Mouse (Mus musculus) intestine, embryonic 15.5 days (tissue): ENCODE measurements around the gene Rnf32. TPM values are rescaled to one million over a fixed set of nuclear protein-coding genes. Genes with fewer than 3 reads are reported as not detected.

Experiments
- ATAC-seq: fragments of 200-750 bp; cut with Nextera tagmentation; 2 replicates; pipeline ENCODE4 v1.8.0; 2017; ENCODE audit warnings: moderate TSS enrichment, moderate library complexity
- H3K27ac ChIP-seq: fragments of 300-500 bp; sonication (generic); 2 replicates; pipeline ENCODE4 v1.5.1; 2015; ENCODE audit warnings: mild to moderate bottlenecking, inconsistent platforms
- H3K27me3 ChIP-seq: fragments of 300-500 bp; sonication (generic); replicated peaks from 2 replicates; pipeline ENCODE4 v1.6.1; 2015; ENCODE audit warnings: inconsistent platforms
- H3K36me3 ChIP-seq: fragments of 300-500 bp; sonication (generic); 2 replicates; pipeline ENCODE4 v1.6.1; 2015; ENCODE audit warnings: inconsistent platforms
- H3K4me1 ChIP-seq: fragments of 300-500 bp; sonication (generic); replicated peaks from 2 replicates; pipeline ENCODE4 v1.6.1; 2015; ENCODE audit warnings: inconsistent platforms
- H3K4me2 ChIP-seq: fragments of 300-500 bp; sonication (generic); replicated peaks from 2 replicates; pipeline ENCODE4 v1.6.1; 2015; ENCODE audit warnings: mild to moderate bottlenecking, inconsistent platforms
- H3K4me3 ChIP-seq: fragments of 300-500 bp; sonication (generic); replicated peaks from 2 replicates; pipeline ENCODE4 v1.5.1; 2015; ENCODE audit warnings: inconsistent platforms
- H3K9ac ChIP-seq: fragments of 300-500 bp; sonication (generic); 2 replicates; pipeline ENCODE4 v1.6.1; 2015; ENCODE audit warnings: inconsistent platforms
- H3K9me3 ChIP-seq: fragments of 300-500 bp; sonication (generic); 2 replicates; pipeline ENCODE4 v1.6.1; 2016; ENCODE audit warnings: inconsistent platforms
- WGBS: fragments of 180-500 bp; shearing (Covaris S2); methylation state at CpG from one replicate; pipeline ENCODE4 v1.1.7; 2015; 5-methylcytosine and 5-hydroxymethylcytosine counted together
- polyA plus RNA-seq: library from polyadenylated mRNA; unstranded; fragments of >200 nt; fragmentation: Nextera tagmentation; extraction: Ambion mirVana; gene quantifications from 2 replicates; pipeline ENCODE4 v1.2.1, GENCODE M21; 2015

The Rnf32 gene
- 7.6 and 8.4 TPM in 2 replicates for polyA plus RNA-seq

DNA sequence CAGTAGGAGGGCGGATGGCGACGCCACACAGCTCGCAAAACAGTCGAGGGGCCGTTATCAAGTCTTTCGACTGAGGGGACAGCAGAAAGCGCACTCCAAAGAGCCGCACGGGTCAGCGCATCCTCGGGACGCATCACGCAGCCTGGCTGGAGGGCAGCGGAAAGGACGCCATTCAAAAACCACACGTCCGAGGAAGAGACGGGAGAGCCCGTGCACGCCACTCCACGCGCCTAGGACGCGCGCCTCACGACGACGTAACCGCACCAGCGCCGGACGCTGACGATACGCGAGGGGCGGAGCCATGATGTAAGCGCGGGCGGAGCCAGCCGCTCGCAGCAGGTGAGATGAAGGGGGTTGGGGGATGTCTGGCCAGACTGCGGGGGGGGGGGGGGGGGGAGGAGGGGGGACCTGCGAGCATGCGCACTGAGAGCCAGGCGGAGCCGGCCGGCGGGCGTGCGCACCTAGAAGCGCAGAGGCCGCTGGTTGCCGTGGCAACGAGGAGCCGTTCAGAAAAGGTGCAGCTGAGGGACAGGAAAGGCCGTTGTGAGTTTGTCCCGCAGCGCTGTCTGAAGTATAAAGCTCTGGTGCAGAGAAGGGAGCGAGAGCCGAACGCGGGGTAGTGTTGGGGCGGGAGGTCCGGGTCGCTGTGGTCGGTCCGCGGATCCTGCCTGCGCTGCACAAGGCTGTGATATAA lies at the start of gene Rnf32:
TSS of gene Rnf32 (plus strand) at position 423 of the 694 bp plus-strand sequence.
- Histone ChIP-seq H3K9ac (peak within 1 kb of the TSS; percentile 74), H3K36me3 (no peaks in the 10 kb centered on the region), H3K27me3 (no peaks in the 10 kb centered on the region), H3K4me2 (peak within 1 kb of the TSS; percentile 75), H3K27ac (peak within 1 kb of the TSS; percentile 64), H3K4me1 (no peaks in the 10 kb centered on the region), H3K4me3 (peak within 1 kb of the TSS; percentile 60), H3K9me3 (no peaks in the 10 kb centered on the region)
- WGBS, result under 1% methylated on average over 69 of the region's 70 CpGs
- ATAC-seq, result peak; percentile 97

DNA sequence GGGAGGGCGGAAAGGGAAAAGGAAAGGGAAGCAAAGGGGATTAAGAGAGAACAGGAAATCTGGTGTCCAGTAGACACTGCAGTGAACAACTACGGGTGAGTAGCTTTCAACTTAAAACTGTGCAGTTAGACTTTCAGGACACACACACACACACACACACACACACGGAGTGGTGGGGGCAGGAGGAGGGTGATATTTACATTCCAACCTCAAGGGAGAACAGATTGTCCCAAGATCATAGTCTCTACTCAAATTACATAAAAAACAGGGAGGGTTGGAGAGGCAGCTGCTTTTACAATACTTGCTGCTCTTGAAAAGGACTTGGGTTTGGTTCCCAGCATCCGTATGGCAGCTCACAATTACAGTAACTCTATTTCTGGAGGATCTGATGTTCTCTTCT lies 45.6 kb upstream of the Rnf32 start:
- Histone ChIP-seq H3K9ac (no peak overlapping the region), H3K4me2 (no peak overlapping the region), H3K27ac (no peak overlapping the region), H3K4me3 (no peak overlapping the region), H3K27me3 (no peaks in the 10 kb centered on the region), H3K9me3 (no peaks in the 10 kb centered on the region), H3K4me1 (no peaks in the 10 kb centered on the region), H3K36me3 (no peaks in the 10 kb centered on the region)
- ATAC-seq, result no peak
- WGBS, result 37% methylated on average over 4 of the region's 4 CpGs

DNA sequence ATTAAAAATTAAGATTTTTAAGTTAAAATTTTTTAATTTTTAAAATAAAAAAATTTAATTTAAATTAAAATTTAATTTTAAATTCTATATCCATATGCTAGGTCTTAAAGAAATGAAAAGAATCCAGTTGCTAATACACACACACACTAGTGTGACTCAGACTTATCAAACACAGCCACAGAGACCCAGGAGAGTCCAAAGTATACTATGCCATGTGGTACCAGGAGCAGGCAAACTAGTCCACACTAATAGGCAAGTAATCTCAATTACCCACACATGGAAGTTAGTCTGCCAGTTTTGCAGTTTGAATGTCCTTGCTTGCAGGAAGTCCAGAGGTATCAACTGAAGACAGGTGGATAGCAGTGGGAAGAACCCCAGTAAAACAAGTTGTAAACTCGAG lies 35.9 kb upstream of the Rnf32 start:
- Histone ChIP-seq H3K36me3 (no peaks in the 10 kb centered on the region), H3K9ac (no peak overlapping the region), H3K4me3 (no peak overlapping the region), H3K27me3 (no peaks in the 10 kb centered on the region), H3K4me2 (no peak overlapping the region), H3K4me1 (no peaks in the 10 kb centered on the region), H3K9me3 (no peaks in the 10 kb centered on the region), H3K27ac (no peak overlapping the region)
- 38% methylated on average over 1 of the region's 1 CpGs for WGBS
- no peak for ATAC-seq

DNA sequence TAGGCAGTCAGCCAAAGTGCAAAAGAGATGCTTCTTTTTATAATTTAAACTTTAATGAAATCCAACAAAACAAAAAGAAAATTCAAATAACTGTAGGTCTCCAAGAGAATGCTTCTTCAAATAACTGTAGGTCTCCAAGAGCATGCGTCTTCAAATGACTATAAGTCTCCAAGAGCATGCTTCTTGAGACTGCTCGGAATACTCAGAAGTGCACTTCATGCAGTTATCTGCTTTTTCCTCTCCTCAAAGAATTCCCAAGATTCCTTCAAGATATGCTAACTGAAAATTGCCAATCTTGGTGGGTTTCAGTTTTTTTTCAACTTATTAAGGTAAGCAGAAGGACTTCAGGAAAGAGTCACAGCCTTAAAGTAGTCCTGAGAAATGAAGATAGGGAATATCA lies 28.8 kb upstream of the Rnf32 start:
- H3K9ac ChIP-seq, result no peak overlapping the region
- H3K27ac ChIP-seq, result no peak overlapping the region
- H3K9me3 ChIP-seq, result no peaks in the 10 kb centered on the region
- ATAC-seq, result no peak
- no peaks in the 10 kb centered on the region for H3K4me1 ChIP-seq
- 76% methylated on average over 2 of the region's 2 CpGs for WGBS
- no peak overlapping the region for H3K4me2 ChIP-seq
- no peaks in the 10 kb centered on the region for H3K27me3 ChIP-seq
- no peaks in the 10 kb centered on the region for H3K36me3 ChIP-seq
- no peak overlapping the region for H3K4me3 ChIP-seq

DNA sequence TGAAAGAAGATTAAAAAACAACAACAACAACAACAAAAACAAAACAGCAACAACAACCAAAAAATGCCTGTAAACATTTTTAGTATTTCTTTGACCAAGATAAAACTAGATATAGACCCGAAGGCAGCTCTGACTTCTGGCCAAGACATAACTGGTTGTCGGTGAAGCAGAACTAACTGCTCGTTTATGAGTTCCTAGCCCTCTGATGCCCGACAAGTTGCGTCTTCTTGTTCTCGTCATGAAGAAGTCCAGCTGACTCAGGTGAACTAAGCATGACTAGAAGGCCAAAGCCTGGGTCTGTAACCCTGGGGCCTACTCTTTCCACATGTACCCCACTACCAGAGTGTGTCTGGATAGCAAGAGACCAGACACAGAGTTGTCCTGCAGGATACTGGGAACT lies 25.6 kb upstream of the Rnf32 start:
- WGBS, result 76% methylated on average over 6 of the region's 6 CpGs
- H3K27ac ChIP-seq, result no peak overlapping the region

DNA sequence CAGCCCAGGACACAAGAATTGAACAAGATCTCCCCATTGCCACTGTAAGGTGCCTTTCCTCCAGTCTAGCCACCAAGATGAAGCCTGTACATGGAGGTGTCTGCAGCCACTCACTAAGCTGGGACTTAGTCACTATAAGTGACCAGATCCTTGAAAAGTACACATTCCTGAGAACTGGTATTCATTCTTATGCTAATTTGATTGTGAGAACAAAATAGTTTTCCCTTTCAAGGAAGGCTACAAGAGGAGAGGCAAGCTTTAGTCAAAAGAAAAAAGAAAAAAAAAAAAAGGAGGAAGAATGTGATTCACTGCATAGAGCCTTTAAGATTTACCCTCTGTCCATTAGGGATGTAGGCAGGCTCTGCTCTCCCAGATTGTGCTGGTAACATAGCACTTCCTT lies 24.6 kb upstream of the Rnf32 start:
- H3K4me2 ChIP-seq, result no peak overlapping the region
- no peaks in the 10 kb centered on the region for H3K4me1 ChIP-seq
- H3K9ac ChIP-seq, result no peak overlapping the region
- H3K36me3 ChIP-seq, result no peaks in the 10 kb centered on the region
- H3K27me3 ChIP-seq, result no peaks in the 10 kb centered on the region
- no peak overlapping the region for H3K27ac ChIP-seq
- H3K4me3 ChIP-seq, result no peak overlapping the region
- ATAC-seq, result no peak
- H3K9me3 ChIP-seq, result no peaks in the 10 kb centered on the region

More for the DNA sequence above, 25.6 kb upstream of the Rnf32 start:
- no peak for ATAC-seq
- no peak overlapping the region for H3K4me2 ChIP-seq
- H3K4me1 ChIP-seq, result no peaks in the 10 kb centered on the region
- H3K27me3 ChIP-seq, result no peaks in the 10 kb centered on the region
- H3K36me3 ChIP-seq, result no peaks in the 10 kb centered on the region
- no peak overlapping the region for H3K4me3 ChIP-seq
- no peaks in the 10 kb centered on the region for H3K9me3 ChIP-seq
- no peak overlapping the region for H3K9ac ChIP-seq

DNA sequence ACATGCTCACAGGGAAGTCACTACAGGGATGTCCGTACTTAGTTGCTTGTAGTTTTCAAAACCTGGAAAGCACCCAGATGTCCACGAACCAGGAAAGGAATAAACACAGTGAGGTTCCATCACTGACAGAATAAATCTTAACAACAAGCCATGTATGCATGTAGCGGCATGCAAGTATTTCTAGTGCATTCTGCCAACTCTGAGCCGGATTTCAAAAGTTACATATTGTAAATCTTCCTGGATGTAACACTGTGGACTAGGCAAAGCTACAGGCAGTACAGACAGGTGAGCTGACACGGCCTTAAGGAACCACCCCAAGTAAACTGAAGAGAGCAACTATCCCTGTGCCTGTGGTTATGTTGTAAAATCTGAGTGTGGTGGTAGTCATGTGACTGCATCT lies 9.0 kb upstream of the Rnf32 start:
- H3K27ac ChIP-seq, result no peak overlapping the region

DNA sequence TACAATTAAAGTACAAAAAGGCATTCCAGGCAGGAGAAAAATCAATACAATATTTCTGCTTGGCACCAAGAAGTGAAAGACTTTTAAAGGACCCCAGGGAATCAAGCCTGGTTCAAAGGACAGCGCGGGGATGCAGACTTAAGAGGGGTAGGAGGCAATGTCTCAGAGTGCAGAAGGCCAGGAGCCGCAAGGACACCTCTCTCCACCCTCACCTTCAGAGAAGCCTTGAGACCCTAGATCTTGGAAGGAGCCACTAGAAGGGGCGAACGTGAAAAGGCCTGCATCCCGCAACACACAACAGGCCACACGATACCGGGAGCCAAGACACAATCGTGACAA lies 592 bp upstream of the Rnf32 start:
- H3K27me3 ChIP-seq, result no peaks in the 10 kb centered on the region
- no peaks in the 10 kb centered on the region for H3K36me3 ChIP-seq
- WGBS, result 2% methylated on average over 9 of the region's 9 CpGs
- peak overlapping the region; percentile 75 for H3K4me2 ChIP-seq
- ATAC-seq, result peak; percentile 36
- no peaks in the 10 kb centered on the region for H3K9me3 ChIP-seq
- no peaks in the 10 kb centered on the region for H3K4me1 ChIP-seq
- H3K27ac ChIP-seq, result peak overlapping the region; percentile 64
- peak overlapping the region; percentile 60 for H3K4me3 ChIP-seq
- peak overlapping the region; percentile 74 for H3K9ac ChIP-seq

More for the DNA sequence above, 9.0 kb upstream of the Rnf32 start:
- no peak overlapping the region for H3K4me3 ChIP-seq
- no peaks in the 10 kb centered on the region for H3K4me1 ChIP-seq
- no peaks in the 10 kb centered on the region for H3K27me3 ChIP-seq
- H3K4me2 ChIP-seq, result no peak overlapping the region
- no peaks in the 10 kb centered on the region for H3K36me3 ChIP-seq
- no peak overlapping the region for H3K9ac ChIP-seq
- WGBS, result 47% methylated on average over 5 of the region's 5 CpGs
- no peaks in the 10 kb centered on the region for H3K9me3 ChIP-seq
- ATAC-seq, result peak; percentile 47; the same call in 1 of the 2 replicates

DNA sequence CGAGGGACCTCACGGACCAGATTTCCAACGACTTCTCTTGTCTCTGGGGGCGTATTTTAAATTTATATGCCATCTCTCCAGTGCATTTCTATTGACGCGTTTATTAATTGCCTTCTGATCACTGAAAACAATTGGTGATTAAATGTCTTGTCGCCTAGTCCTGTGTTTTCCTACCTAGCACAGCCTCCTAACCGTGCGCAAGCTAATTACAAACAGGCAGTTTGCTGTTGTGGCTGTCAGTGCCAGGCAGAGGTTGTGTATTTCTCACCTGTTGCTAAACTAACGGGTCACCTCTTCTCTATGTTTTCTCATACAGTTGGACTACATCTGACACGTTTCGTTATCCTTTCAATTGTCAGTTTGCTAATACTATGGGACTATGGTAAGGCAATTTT lies 469 bp downstream of the Rnf32 start:
- WGBS, result 9% methylated on average over 12 of the region's 12 CpGs
- no peaks in the 10 kb centered on the region for H3K9me3 ChIP-seq
- H3K4me1 ChIP-seq, result no peaks in the 10 kb centered on the region
- no peaks in the 10 kb centered on the region for H3K27me3 ChIP-seq
- H3K4me3 ChIP-seq, result peak overlapping the region; percentile 60
- ATAC-seq, result peak; percentile 13; the same call in 1 of the 2 replicates
- 0 out of 2 replicates have a peak overlapping the region, but pooled peaks have one; percentile 15 for H3K27ac ChIP-seq
- no peaks in the 10 kb centered on the region for H3K36me3 ChIP-seq
- H3K9ac ChIP-seq, result peak overlapping the region; percentile 34
- H3K4me2 ChIP-seq, result peak overlapping the region; percentile 75

DNA sequence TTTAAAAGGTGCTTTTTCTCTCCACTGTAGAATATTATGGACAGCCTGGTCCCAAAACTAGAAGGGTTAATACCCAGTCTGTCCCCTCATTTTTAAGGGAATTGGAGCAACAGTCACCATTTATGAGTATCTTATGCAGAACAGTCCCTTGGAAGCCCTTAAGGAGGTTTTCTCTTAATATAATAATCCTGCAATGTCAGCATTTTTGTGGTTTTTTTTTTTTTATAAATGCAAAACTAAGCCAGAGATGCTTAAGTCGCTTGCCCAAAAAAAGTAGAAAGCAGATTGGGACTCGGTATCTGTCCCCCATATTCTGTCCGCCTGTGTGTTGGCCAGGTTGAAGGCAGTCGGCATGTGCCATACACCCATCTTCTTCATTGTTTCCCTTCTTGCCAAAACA lies 1.4 kb downstream of the Rnf32 start:
- H3K9me3 ChIP-seq, result no peaks in the 10 kb centered on the region
- no peak overlapping the region for H3K27ac ChIP-seq
- no peaks in the 10 kb centered on the region for H3K4me1 ChIP-seq
- no peaks in the 10 kb centered on the region for H3K36me3 ChIP-seq
- H3K4me3 ChIP-seq, result no peak overlapping the region
- peak overlapping the region; percentile 75; the same call in 1 of the 2 replicates for H3K4me2 ChIP-seq
- ATAC-seq, result no peak
- WGBS, result 88% methylated on average over 4 of the region's 4 CpGs
- H3K27me3 ChIP-seq, result no peaks in the 10 kb centered on the region
- no peak overlapping the region for H3K9ac ChIP-seq

DNA sequence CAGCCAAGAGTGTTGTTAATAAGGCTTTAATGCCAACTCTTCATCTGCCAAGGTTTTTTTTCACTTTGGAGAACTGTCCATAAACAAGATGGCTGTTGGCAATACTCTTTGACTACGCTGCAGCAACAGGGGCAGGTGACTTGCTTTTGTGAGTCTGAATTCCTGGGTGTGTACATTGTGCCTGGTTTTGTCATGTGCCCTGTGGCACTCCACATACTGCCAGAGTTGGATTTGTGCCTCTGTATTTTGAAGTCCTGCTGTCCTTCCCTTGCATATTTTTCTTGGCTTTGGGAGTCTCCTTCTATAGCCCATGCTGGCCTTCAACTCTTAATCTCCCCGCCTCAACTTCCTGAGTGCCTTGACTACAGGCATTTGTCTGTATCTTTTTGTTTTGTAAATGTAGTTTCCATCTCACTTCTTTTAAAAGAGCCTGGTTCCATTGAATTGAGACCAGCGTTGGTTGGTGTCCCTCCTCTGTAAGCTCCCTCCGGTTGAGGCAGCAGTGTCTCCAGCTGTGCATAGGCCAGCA lies 3.2 kb downstream of the Rnf32 start:
- H3K4me2 ChIP-seq, result no peak overlapping the region
- no peaks in the 10 kb centered on the region for H3K36me3 ChIP-seq
- ATAC-seq, result no peak
- no peak overlapping the region for H3K27ac ChIP-seq
- WGBS, result 75% methylated on average over 4 of the region's 4 CpGs
- H3K4me3 ChIP-seq, result no peak overlapping the region
- no peak overlapping the region for H3K9ac ChIP-seq
- no peaks in the 10 kb centered on the region for H3K9me3 ChIP-seq
- no peaks in the 10 kb centered on the region for H3K27me3 ChIP-seq
- H3K4me1 ChIP-seq, result no peaks in the 10 kb centered on the region

DNA sequence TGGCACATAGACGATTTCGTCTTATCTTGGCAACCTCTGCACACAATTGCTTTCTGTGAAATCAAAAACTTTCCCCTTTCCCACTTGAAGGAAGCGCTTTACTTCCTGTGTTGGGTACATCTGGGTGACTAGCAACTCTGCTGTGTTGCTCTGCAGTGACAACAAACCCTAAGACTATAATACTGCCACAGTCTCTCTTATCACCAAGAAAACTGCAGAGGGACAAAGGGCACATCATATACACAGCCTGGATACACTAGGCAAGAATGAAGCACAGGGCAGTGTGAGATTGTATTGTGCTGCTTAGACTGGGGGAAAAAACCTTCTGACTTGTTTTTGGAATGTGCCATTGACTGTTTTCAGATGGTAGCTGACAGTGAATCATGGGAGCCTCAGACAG lies 4.1 kb downstream of the Rnf32 start:
- no peaks in the 10 kb centered on the region for H3K4me1 ChIP-seq
- WGBS, result 62% methylated on average over 3 of the region's 3 CpGs
- no peak overlapping the region for H3K4me3 ChIP-seq
- H3K9ac ChIP-seq, result no peak overlapping the region
- H3K27me3 ChIP-seq, result no peaks in the 10 kb centered on the region
- no peak overlapping the region for H3K27ac ChIP-seq
- peak; percentile 70 for ATAC-seq
- H3K36me3 ChIP-seq, result no peaks in the 10 kb centered on the region
- H3K9me3 ChIP-seq, result no peaks in the 10 kb centered on the region
- H3K4me2 ChIP-seq, result no peak overlapping the region

DNA sequence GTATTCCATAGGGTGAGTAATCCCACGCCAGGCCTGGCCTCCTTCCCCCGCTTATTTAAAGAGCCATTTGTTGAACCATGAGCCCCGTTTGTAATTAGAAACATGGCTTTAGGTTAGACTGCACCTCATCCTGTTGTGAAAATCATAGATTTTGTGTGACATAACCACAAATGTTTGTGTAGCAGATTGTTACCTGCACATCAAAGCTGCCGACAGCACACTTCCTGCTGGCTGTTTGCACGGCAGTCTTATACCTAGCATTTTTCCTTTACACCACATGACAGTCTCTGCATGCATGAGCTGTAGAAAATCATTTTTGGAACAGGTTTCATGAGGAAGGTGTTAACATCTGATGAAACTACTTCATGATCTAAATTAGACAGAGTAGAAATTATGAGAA lies 9.9 kb downstream of the Rnf32 start:
- Histone ChIP-seq H3K9me3 (no peaks in the 10 kb centered on the region), H3K36me3 (no peaks in the 10 kb centered on the region), H3K4me2 (no peak overlapping the region), H3K4me3 (no peak overlapping the region), H3K27ac (no peak overlapping the region), H3K4me1 (no peaks in the 10 kb centered on the region), H3K27me3 (no peaks in the 10 kb centered on the region), H3K9ac (no peak overlapping the region)
- 71% methylated on average over 5 of the region's 5 CpGs for WGBS
- ATAC-seq, result no peak
